Mouse (Mus musculus) thymus, postnatal 10 days (tissue): ENCODE measurements at regions not wholly inside any gene's neighbourhood (a gene's known extent, or its start where the extent isn't known, plus 50 kb on each side); places are given as distances from the start of the nearest gene placed in this dataset.

Experiments
- DNase-seq, 2 experiments: peaks; one replicate each; pipeline ENCODE4 v3.0.0; 2021; ENCODE audit warnings: low spot score in 2 of 2

GRCm38 (mm10) chr19:33048754-33049442 lies 291.6 kb downstream of the Pten start:
- no peak for DNase-seq

- DNase-seq = no peak
Observed at GRCm38 (mm10) chr19:33053199-33053867, 296.0 kb downstream of the Pten start.

DNA sequence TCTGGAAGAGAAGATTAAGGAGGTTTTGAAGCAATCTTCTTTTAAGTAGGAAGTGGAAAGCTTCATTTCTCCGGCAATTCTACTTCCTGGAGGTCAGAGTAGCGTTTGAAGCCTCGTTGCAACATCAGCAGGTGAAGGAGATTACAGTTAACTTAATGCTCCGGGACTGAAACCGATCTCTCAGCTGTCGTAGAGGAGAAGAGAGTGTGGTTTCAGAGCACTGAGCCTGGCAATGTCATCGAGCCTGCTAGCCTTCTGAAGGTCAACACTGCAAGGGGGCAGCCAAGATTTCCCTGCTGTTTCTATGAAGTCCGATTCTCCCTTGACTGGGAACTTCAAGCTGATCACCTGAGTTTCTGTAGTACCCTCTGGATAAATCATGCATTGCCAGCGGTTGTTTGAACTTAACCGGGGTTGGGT lies 299.1 kb downstream of the Pten start:
- DNase-seq = no peak

GRCm38 (mm10) chr19:33061006-33061405 lies 303.7 kb downstream of the Pten start:
- DNase-seq = no peak

DNA sequence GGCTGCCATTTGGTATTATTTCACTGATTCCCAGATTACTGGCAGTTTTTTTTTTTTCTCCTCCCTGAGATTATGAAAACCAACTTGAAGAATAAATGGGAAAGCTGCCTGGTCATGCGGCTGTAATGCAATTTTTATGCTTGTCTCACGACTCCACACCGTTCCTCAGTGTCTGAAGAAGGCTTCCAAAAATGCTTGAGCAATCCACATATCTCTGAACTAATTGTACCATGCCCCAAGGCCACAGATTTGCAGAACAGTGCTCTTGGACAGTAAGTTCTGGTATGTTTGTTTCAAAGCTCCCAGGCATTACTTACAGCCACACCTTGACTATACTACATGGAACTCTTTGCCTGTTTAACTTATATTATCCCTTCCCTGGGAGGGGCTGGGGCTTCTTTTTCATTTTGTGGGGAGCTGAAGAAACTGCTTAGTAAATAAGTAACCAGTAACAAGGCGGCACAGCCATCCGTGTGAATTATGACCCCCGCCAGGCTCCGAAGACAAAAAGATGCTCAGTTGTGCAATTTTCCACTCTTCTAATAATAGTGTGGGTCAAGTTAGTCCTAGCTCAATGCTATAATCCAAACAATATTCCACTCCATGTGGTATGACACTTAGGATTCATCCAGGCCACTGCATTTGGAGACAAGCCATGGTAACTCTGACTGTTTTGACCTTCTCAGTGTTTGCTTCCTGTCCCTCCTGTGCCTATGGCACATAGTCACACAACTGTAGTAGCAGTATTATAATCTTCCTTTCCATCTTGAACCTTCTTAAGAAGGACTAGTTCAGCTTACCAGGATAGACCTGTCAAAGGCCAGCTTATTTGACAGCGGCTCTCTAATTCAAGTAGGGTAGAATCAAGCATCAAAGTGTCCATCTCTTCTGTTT lies 305.1 kb downstream of the Pten start:
- DNase-seq = no peak

DNA sequence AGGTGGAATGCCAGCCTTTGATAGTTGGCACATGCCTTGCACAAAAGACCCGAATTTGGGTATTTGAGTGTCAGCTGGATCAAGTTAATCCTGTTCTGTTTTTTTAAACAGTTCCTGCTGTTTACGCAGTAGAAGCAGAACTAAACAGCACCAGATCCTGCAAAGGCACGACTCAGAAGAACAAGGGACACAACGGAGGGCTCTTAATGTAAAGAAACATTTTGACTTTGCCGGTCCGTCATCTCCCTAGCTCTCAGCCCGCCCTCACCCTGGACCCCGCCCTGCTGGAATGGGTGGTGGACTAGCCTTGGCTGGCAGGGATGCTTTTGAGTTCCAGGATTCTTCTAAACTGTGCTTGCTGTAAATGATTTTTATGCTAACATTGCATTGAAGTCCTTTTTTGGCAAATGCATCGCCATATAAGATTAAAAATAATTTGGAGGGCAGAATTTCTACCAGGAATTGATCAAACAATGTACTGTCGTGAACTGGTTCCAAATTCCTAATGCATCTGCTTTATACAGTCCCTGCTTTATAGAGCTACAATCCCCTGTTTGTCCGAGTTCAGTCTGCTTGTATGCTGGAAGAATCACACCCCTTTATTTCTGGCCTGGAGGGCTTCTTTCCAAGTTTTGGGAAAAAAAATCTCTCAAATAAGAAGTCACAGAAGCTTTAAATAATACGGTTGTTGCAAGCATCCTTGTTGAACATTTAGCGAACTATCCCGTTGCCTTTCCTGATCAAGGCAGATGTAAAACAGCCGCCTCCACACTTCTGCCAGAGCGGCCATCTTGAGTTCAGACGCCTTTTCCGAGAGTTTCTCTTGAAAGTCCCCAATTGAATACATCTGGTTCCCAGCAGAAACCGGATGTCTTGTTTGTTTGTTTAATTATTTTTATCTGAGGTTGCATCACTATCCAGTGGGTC lies 308.2 kb downstream of the Pten start:
- DNase-seq = no peak

DNA sequence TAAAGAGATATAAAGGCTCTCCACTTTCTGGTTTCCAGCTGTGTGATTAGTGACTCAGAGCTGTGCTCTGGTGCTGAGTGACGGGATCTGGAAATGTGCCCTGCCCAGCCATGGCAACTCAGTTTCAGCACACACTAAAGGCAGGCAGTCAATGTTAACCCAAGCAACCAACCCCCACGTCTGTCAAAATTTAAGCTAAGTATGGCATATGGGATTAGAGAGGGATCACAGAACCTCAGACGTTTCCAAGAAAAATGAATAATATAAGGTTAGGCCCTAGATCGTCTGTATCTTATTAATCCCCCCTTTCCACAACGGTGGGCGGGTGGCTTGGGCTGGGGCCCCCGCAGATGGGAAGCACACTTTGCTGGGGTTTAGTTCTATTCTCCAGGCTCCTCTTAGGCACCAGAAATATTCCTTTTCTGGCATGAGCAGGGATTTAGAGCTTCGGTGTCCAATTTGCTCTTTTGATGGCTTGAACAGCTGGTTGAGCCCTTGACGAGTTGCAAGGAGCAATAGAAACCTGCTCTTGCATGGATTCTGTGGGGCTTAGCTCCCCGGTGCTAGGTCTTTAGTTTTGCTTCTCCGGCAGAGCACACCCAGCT lies 311.2 kb downstream of the Pten start:
- no peak for DNase-seq

DNA sequence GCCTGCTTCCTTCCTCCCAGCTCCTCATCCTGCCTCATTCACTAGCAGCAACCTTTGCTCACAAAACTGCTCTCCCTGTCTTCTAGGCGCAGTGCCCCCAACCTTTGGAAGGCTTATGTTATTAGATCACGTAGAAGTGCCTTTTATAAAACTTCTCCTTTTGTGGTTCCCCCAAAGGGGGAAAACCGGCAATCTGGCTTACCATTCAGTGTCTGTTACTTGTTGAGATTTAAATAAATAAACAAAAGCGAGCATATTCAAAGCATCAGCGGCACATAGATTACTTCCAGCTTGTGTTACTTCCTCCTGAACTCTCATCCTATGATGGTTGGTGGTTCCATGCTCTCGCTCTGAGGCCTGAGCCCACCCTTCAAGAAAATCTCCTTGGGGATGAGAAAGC lies 312.5 kb downstream of the Pten start:
- DNase-seq = no peak

- no peak for DNase-seq
Observed at GRCm38 (mm10) chr19:33072299-33072698, 315.0 kb downstream of the Pten start.

DNA sequence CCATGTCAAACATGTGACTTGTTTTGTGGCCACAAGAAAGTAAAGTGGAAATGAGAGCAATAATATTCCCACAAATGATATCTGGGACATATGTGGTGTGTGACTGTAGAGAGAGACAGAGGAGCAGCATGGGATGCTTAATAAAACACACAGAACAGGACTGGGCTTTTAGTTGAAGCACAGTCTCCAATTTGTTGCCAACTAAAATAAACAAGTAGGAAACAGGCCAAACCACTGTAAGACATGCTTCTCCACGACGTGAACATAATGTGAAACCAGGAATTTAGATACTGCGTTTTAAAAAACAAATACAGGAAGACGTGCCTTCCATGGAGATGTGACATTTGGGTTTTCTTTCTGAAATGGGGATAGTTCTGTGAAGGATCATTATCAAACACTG lies 317.2 kb downstream of the Rnls start:
- DNase-seq = no peak

DNA sequence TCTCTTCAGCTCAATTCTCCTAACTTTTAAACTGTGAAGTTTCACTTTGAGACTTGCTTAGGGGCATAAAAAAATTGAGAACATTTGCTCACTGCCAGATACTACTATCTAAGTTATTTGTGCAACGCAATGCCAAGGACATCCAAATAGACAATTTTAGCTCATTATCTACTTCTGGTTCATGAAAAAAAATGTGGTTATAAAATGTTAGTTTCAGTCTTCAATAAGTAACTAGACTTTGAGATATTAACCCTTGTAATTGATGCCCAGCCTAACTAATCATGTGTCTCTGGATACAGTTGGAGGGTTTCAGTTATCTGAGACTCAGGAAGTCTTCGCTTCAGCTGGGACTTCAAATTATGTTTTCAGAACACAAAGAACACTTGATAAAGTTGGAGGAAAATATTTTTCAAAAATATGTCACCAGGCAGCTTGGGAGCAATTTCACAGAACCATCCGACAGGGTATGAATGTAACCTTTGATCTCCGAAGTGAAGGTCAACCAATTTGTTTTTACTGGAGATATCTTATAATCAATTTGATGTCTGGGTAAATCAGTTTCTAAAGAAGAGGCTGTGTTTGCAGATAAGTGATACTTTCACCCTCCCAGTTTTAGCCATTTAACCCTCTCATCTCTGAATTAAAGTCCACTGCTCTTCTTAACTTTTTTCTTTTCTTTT lies 313.3 kb downstream of the Rnls start:
- no peak for DNase-seq

- no peak for DNase-seq
Observed at GRCm38 (mm10) chr19:33079959-33080358, 312.1 kb downstream of the Rnls start.

GRCm38 (mm10) chr19:33081493-33081892 lies 310.6 kb downstream of the Rnls start:
- DNase-seq = no peak

DNA sequence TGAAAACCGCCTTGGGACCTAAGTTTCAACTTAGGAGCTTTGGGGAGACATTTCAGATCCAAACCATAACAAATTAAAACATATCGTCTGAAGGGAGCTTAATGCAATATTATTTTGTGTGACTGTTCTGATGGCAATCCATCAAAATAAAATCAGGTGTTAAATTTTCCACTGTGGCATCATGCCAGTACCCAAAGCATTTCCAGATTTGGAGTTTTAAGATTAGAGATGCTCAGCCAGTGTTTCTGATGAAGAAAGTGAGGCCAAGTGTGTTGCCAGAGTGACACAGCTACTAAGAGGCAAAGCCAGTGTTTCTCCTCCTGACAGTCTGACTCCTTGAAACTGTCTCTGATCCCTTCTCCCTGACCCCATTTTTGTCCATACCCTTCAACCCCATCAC lies 308.7 kb downstream of the Rnls start:
- DNase-seq = no peak

GRCm38 (mm10) chr19:33084683-33085082 lies 307.4 kb downstream of the Rnls start:
- no peak for DNase-seq
